Mouse (Mus musculus): ENCODE measurements around the gene Neurl3. TPM values are rescaled to one million over a fixed set of nuclear protein-coding genes. Genes with fewer than 3 reads are reported as not detected.

Neurl3 gene
- polyA plus RNA-seq, 1 experiment from 2014 or later: 1.3 TPM

DNA sequence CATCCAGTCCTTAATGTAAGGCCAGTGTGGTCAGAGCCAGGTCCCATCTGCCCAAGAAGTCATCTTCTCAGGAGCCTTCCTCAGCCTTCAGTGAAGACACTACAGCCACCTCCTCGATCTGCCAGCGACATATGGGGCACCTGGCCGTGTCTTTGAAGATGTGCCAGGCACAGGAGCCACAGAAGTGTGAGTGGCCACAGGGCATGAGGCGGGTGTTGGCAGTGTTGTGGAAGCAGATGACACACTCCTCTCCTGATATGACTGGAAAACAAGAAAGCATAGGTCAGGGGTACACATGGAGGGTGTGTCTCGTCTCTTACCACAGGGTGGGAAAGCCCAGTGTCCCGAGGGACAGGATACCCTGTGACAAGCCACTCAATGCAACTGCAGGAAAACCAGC lies 8.2 kb downstream of the Neurl3 start:
- H3K4me3 ChIP-seq: no peak overlapping the region
- no peak overlapping the region for H3K27ac ChIP-seq
- H3K4me2 ChIP-seq: no peak overlapping the region
- H3K4me1 ChIP-seq (replicated peaks): peaks cover 4% of the 10 kb centered on the region
- no peaks in the 10 kb centered on the region for H3K36me3 ChIP-seq
- no peaks in the 10 kb centered on the region for H3K9me3 ChIP-seq
- WGBS: 87% methylated on average over 6 of the region's 6 CpGs
- H3K27me3 ChIP-seq: peaks cover 26% of the 10 kb centered on the region
- ATAC-seq (ENCODE audit: low FRiP score): no peak
- no peak overlapping the region for H3K9ac ChIP-seq

DNA sequence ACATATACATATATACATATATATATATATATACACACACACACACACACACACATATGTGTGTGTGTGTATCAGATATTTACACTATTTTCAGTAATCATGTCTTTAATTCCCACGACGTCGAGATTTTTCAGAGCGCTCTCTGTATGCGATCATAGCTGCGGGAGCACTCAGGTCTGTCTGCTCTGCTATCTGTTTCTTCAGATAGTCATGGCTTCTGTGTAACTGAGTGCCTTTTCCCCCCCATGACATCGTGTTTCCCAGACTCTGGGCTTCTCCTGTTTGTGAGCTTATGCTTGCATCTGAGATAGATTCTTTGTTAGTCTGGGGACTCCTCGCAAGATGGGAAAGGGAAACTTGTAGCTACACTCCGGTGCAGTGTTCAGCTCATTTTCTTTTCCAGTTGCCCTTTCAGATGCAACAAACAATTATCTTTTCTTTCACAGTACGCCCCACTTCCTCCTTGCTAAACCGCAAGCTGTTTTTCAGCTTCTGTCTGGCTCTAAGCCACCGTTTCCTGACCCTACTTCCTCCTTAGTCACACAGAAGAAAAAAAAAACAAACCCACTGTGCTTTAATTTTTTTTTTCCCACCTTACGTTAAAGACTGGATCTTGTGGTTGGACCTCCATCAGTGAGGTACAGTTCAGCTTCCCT lies 10.5 kb downstream of the Neurl3 start:
- 75% methylated on average over 13 of the region's 13 CpGs for WGBS

GRCm38 (mm10) chr1:36261708-36262504 lies 12.6 kb downstream of the Neurl3 start:
- Histone ChIP-seq H3K36me3 (no peaks in the 10 kb centered on the region), H3K4me1 (replicated peaks) (no peaks in the 10 kb centered on the region), H3K9me3 (no peaks in the 10 kb centered on the region), H3K27ac (no peak overlapping the region), H3K27me3 (no peaks in the 10 kb centered on the region), H3K9ac (no peak overlapping the region), H3K4me2 (no peak overlapping the region), H3K4me3 (no peak overlapping the region)
- no peak for ATAC-seq (ENCODE audit: low FRiP score)
- 87% methylated on average over 19 of the region's 19 CpGs for WGBS

More for the DNA sequence above, 10.5 kb downstream of the Neurl3 start:
- Histone ChIP-seq H3K36me3 (no peaks in the 10 kb centered on the region), H3K4me2 (no peak overlapping the region), H3K27ac (no peak overlapping the region), H3K4me3 (no peak overlapping the region), H3K27me3 (peaks cover 7% of the 10 kb centered on the region; the same call in 1 of the 2 replicates), H3K9ac (no peak overlapping the region), H3K9me3 (no peaks in the 10 kb centered on the region), H3K4me1 (replicated peaks) (no peaks in the 10 kb centered on the region)
- ATAC-seq (ENCODE audit: low FRiP score): no peak

- H3K9me3 ChIP-seq: no peaks in the 10 kb centered on the region
- no peak for ATAC-seq (ENCODE audit: low FRiP score)
- H3K27me3 ChIP-seq: peaks cover 7% of the 10 kb centered on the region; the same call in 1 of the 2 replicates
- H3K4me2 ChIP-seq: no peak overlapping the region
- H3K9ac ChIP-seq: no peak overlapping the region
- no peaks in the 10 kb centered on the region for H3K36me3 ChIP-seq
- H3K27ac ChIP-seq: no peak overlapping the region
- H3K4me3 ChIP-seq: no peak overlapping the region
- peaks cover 5% of the 10 kb centered on the region for H3K4me1 ChIP-seq (replicated peaks)
- WGBS: 96% methylated on average over 1 of the region's 1 CpGs
Measured at GRCm38 (mm10) chr1:36260418-36260817, 14.1 kb downstream of the Neurl3 start.

- WGBS: 98% methylated on average over 2 of the region's 2 CpGs
- H3K4me1 ChIP-seq (replicated peaks): peaks cover 15% of the 10 kb centered on the region
- ATAC-seq (ENCODE audit: low FRiP score): no peak
Measured at GRCm38 (mm10) chr1:36259281-36259680, 15.2 kb downstream of the Neurl3 start.

GRCm38 (mm10) chr1:36258631-36259030 lies 15.8 kb downstream of the Neurl3 start:
- Histone ChIP-seq H3K9ac (no peak overlapping the region), H3K27ac (no peak overlapping the region), H3K4me1 (replicated peaks) (peaks cover 15% of the 10 kb centered on the region), H3K4me3 (no peak overlapping the region), H3K4me2 (no peak overlapping the region), H3K36me3 (no peaks in the 10 kb centered on the region), H3K9me3 (no peaks in the 10 kb centered on the region), H3K27me3 (peaks cover 18% of the 10 kb centered on the region)
- 61% methylated on average over 2 of the region's 2 CpGs for WGBS
- no peak for ATAC-seq (ENCODE audit: low FRiP score)

More at GRCm38 (mm10) chr1:36259281-36259680, 15.2 kb downstream of the Neurl3 start:
- no peak overlapping the region for H3K27ac ChIP-seq
- no peak overlapping the region for H3K4me2 ChIP-seq
- peaks cover 14% of the 10 kb centered on the region for H3K27me3 ChIP-seq
- H3K4me3 ChIP-seq: no peak overlapping the region
- H3K36me3 ChIP-seq: no peaks in the 10 kb centered on the region
- H3K9me3 ChIP-seq: no peaks in the 10 kb centered on the region
- H3K9ac ChIP-seq: no peak overlapping the region

- H3K36me3 ChIP-seq: no peaks in the 10 kb centered on the region
- no peaks in the 10 kb centered on the region for H3K9me3 ChIP-seq
- no peak overlapping the region for H3K4me2 ChIP-seq
- ATAC-seq (ENCODE audit: low FRiP score): no peak
- H3K27me3 ChIP-seq: peaks cover 18% of the 10 kb centered on the region
- no peak overlapping the region for H3K27ac ChIP-seq
- peaks cover 16% of the 10 kb centered on the region for H3K4me1 ChIP-seq (replicated peaks)
- H3K4me3 ChIP-seq: no peak overlapping the region
- H3K9ac ChIP-seq: no peak overlapping the region
- WGBS: 93% methylated on average over 8 of the region's 8 CpGs
Measured at GRCm38 (mm10) chr1:36257276-36257675, 17.2 kb downstream of the Neurl3 start.

- Histone ChIP-seq H3K9me3 (no peaks in the 10 kb centered on the region), H3K4me3 (no peak overlapping the region; the same call in 1 of the 2 replicates), H3K27ac (no peak overlapping the region), H3K4me1 (replicated peaks) (peaks cover 22% of the 10 kb centered on the region), H3K9ac (peak overlapping the region; percentile 29; the same call in 1 of the 2 replicates), H3K27me3 (peaks cover 18% of the 10 kb centered on the region), H3K36me3 (no peaks in the 10 kb centered on the region), H3K4me2 (peak overlapping the region; percentile 46)
- no peak for ATAC-seq (ENCODE audit: low FRiP score)
- 25% methylated on average over 20 of the region's 20 CpGs for WGBS
Measured at GRCm38 (mm10) chr1:36255871-36256640, 18.4 kb downstream of the Neurl3 start.

GRCm38 (mm10) chr1:36254635-36255360 lies 19.7 kb downstream of the Neurl3 start:
- peak overlapping the region; percentile 61 for H3K9ac ChIP-seq
- 6% methylated on average over 25 of the region's 25 CpGs for WGBS
- ATAC-seq (ENCODE audit: low FRiP score): peak; percentile 19; the same call in 1 of the 2 replicates
- H3K27ac ChIP-seq: no peak overlapping the region
- peaks cover 22% of the 10 kb centered on the region for H3K4me1 ChIP-seq (replicated peaks)
- peaks cover 18% of the 10 kb centered on the region for H3K27me3 ChIP-seq
- H3K9me3 ChIP-seq: no peaks in the 10 kb centered on the region
- H3K4me3 ChIP-seq: peak overlapping the region; percentile 20
- no peaks in the 10 kb centered on the region for H3K36me3 ChIP-seq
- H3K4me2 ChIP-seq: peak overlapping the region; percentile 46

DNA sequence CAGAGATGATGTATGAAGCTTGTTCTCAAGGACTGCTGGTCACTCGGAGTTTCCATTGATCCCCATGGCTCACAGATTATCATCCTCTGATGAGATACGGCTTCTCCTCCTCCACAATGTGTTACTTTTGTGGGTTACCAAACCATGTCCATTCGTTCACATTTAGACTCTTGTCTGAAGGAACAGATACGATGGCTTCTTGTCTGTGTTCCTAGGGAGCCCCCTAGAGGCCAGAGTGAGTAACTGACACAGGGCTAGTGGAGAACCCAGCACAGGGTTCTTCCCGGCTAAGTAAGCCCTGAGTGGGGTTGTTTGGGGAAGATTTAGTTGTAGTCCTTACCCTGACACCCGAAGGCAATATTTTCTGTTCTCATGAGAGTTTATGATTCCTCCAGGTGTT lies 21.7 kb downstream of the Neurl3 start:
- Histone ChIP-seq H3K9me3 (no peaks in the 10 kb centered on the region), H3K27ac (no peak overlapping the region), H3K9ac (no peak overlapping the region), H3K4me1 (replicated peaks) (peaks cover 22% of the 10 kb centered on the region), H3K4me2 (no peak overlapping the region), H3K4me3 (no peak overlapping the region), H3K27me3 (peaks cover 18% of the 10 kb centered on the region), H3K36me3 (no peaks in the 10 kb centered on the region)
- peak; percentile 52 for ATAC-seq (ENCODE audit: low FRiP score)
- WGBS: 5% methylated on average over 6 of the region's 6 CpGs

GRCm38 (mm10) chr1:36251426-36251825 lies 23.1 kb downstream of the Neurl3 start:
- Histone ChIP-seq H3K9me3 (no peaks in the 10 kb centered on the region), H3K9ac (no peak overlapping the region), H3K36me3 (no peaks in the 10 kb centered on the region), H3K4me3 (no peak overlapping the region), H3K4me1 (replicated peaks) (peaks cover 25% of the 10 kb centered on the region), H3K27me3 (peaks cover 18% of the 10 kb centered on the region), H3K4me2 (no peak overlapping the region), H3K27ac (no peak overlapping the region)
- no peak for ATAC-seq (ENCODE audit: low FRiP score)
- 6% methylated on average over 9 of the region's 9 CpGs for WGBS

Measured in hindbrain, embryonic 13.5 days (tissue).